Mouse (Mus musculus): Measurements from ENCODE around the gene Fgfr2.
A peak's percentile ranks its signal among the peaks of the same experiment; 100 is the strongest.

Fgfr2 gene

GRCm38 (mm10) chr7:131966023-131966915 lies 1156.9 kb downstream of the Fgfr2 start, which contains the start of gene Gpr26:
Gene Gpr26 (plus strand): TSS chr7:131966460.
- no peak for DNase-seq (ENCODE audit: low spot score)

GRCm38 (mm10) chr7:131960551-131960950 lies 1162.6 kb downstream of the Fgfr2 start:
- DNase-seq (ENCODE audit: low spot score), result peak; percentile 8

- DNase-seq (ENCODE audit: low spot score), result no peak
Measured at GRCm38 (mm10) chr7:131958705-131959104, 1164.4 kb downstream of the Fgfr2 start.

GRCm38 (mm10) chr7:131953402-131953801 lies 1169.7 kb downstream of the Fgfr2 start:
- DNase-seq (ENCODE audit: low spot score), result no peak

GRCm38 (mm10) chr7:131951131-131951530 lies 1172.0 kb downstream of the Fgfr2 start:
- no peak for DNase-seq (ENCODE audit: low spot score)

- no peak for DNase-seq (ENCODE audit: low spot score)
Measured at GRCm38 (mm10) chr7:131937611-131938010, 1185.5 kb downstream of the Fgfr2 start.

- DNase-seq (ENCODE audit: low spot score), result no peak
Measured at GRCm38 (mm10) chr7:131927288-131928050, 1195.7 kb downstream of the Fgfr2 start.

- no peak for DNase-seq (ENCODE audit: low spot score)
Measured at GRCm38 (mm10) chr7:131917384-131917783, 1205.8 kb downstream of the Fgfr2 start.

GRCm38 (mm10) chr7:131909611-131910010 lies 1213.5 kb downstream of the Fgfr2 start:
- DNase-seq (ENCODE audit: low spot score), result no peak

GRCm38 (mm10) chr7:131906499-131907190 lies 1216.5 kb downstream of the Fgfr2 start:
- no peak for DNase-seq (ENCODE audit: low spot score)

GRCm38 (mm10) chr7:131899356-131899755 lies 1223.8 kb downstream of the Fgfr2 start:
- peak; percentile 58 for DNase-seq (ENCODE audit: low spot score)

GRCm38 (mm10) chr7:131897282-131897681 lies 1225.9 kb downstream of the Fgfr2 start:
- peak; percentile 3 for DNase-seq (ENCODE audit: low spot score)

- DNase-seq (ENCODE audit: low spot score), result no peak
Measured at GRCm38 (mm10) chr7:131882824-131883223, 1240.3 kb downstream of the Fgfr2 start.

- DNase-seq (ENCODE audit: low spot score), result peak; percentile 51
Measured at GRCm38 (mm10) chr7:131881876-131882615, 1241.1 kb downstream of the Fgfr2 start.

- no peak for DNase-seq (ENCODE audit: low spot score)
Measured at GRCm38 (mm10) chr7:131880150-131880549, 1243.0 kb downstream of the Fgfr2 start.

- no peak for DNase-seq (ENCODE audit: low spot score)
Measured at GRCm38 (mm10) chr7:131878846-131879245, 1244.3 kb downstream of the Fgfr2 start.

- no peak for DNase-seq (ENCODE audit: low spot score)
Measured at GRCm38 (mm10) chr7:131861157-131861556, 1262.0 kb downstream of the Fgfr2 start.

GRCm38 (mm10) chr7:131855641-131856040 lies 1267.5 kb downstream of the Fgfr2 start:
- DNase-seq (ENCODE audit: low spot score), result no peak

- DNase-seq (ENCODE audit: low spot score), result no peak
Measured at GRCm38 (mm10) chr7:131850579-131850978, 1272.6 kb downstream of the Fgfr2 start.

- DNase-seq (ENCODE audit: low spot score), result no peak
Measured at GRCm38 (mm10) chr7:131846066-131846905, 1276.9 kb downstream of the Fgfr2 start.

GRCm38 (mm10) chr7:131830261-131830660 lies 1292.9 kb downstream of the Fgfr2 start:
- no peak for DNase-seq (ENCODE audit: low spot score)

All from adipocyte (in vitro differentiated cells).